Mouse (Mus musculus) frontal cortex, adult (tissue): ENCODE measurements around the gene Rfc2.

Source experiments
- ATAC-seq: cut with Nextera tagmentation; 2 replicates; pipeline ENCODE4 v1.9.2; 2017; ENCODE audit warnings: mild to moderate bottlenecking, moderate library complexity, mixed read lengths; ENCODE audit not compliant: low TSS enrichment

Rfc2 gene

GRCm38 (mm10) chr5:134581146-134581545, at the start of gene Rfc2:
Rfc2 (plus strand) TSS chr5:134581366.
- ATAC-seq = no peak

DNA sequence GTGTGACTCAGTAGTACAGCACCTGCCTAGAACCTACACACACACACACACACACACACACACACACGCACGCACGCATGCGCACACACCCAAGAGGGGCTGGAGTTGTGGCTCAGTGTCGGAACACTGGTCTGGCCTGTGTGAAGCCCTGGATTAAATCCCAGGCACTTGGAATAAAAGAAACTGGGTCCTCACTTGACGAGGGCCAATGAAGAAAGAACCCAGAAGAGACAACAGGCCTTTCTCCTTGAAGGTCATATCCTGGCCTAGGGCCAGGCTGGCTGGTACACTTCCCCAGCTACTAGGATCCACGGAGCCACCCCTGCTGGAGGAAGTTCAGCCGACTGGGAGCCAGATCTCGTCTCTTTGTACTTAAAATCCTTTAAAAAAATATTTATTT, 49.6 kb upstream of the Rfc2 start:
- peak; percentile 13; the same call in 1 of the 2 replicates for ATAC-seq

DNA sequence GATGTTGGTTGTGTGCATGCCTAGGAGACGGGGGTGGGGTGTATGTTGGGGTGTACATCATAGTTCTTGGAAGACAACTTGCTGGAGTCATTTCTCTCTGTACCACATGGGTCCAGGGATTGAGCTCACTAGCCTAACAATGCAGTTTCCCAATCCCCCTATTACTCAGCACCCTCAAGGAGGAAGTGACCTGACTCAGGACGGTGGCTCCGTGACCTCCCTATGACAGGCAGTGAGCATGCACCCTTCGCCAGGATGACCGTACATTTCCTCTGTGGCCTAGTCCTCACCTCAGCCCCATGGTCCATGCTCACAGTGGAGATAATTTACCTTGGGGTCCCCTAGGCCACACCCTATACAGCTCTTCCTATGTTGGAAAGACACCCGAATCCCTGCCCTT, 48.7 kb upstream of the Rfc2 start:
- ATAC-seq = no peak

DNA sequence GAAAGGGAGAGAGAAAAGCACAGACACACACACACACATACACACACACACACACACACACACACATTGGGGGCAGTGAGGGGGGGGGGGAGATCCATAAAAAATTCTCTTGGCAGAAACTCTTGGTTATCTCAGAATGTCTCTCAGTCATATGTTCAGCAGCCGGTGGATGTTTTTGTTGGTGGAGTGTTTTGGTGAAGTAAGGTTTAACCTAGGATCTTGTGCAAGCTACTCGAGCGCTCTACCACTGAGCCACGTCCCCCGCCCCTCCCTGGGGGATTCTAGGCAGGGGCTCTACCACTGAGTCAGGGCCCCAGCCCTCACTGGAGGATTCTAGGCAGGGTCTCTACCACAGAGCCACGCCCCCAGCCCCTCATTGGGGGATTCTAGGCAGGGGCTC, 45.1 kb upstream of the Rfc2 start:
- ATAC-seq = no peak

DNA sequence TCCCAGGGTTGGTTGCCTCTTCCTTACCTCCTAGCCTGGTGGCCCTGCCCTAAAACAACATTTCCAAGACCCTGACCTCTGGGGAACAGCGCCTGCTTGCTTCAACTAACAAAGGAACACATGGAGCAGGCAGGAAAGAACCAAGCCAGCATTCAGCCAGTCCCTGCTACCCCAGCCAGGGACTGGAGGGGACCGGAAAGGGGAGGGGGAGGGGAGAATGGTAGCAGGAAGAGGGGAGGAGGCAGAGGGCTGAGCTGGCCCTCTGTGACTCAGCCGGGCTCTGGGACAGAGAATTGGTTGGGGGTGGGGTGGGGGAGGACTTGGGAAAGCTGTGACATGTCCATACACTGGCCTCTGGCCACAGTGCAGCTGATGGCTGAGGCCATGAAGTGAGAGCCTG, 41.3 kb upstream of the Rfc2 start:
- peak; percentile 33 for ATAC-seq

GRCm38 (mm10) chr5:134540881-134541280, 40.3 kb upstream of the Rfc2 start:
- ATAC-seq = no peak

- ATAC-seq = no peak
Measured at GRCm38 (mm10) chr5:134541640-134542039, 39.5 kb upstream of the Rfc2 start.

DNA sequence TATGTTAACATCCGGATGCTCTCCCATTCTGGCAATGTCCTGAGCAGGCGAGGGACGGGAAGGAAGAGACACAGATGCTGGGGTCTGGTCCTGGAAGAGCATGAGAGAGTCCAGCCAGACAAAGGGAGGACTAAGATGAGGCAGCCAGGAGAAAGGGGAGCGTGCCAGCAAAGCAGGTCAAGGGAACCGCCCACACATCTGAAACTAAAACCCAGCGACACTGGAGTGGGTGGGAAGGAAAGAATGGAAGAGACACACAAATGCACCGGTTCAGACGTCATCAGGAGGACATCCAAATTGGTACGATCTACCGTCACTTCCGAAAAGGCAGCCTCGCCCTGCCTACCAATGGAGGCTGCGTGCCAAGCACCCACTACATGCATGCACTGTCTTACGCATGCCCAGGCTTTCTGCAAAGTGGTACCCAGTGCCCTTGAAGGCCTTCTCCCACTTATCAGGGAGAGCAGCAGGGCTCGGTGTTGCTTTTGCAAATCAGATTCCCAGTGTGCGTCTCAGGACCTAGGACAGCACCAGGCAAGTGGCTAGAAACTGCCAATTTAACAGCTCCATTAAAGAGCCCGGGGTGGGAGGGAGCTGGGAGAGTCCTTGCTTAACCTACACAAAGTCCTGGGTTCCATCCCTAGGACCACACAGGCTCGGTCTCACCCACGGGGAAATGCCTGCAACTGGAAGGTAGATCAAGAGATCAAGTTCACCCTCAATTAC, 36.5 kb upstream of the Rfc2 start:
- peak; percentile 65 for ATAC-seq

- no peak for ATAC-seq
Measured at GRCm38 (mm10) chr5:134545242-134545629, 35.9 kb upstream of the Rfc2 start.

DNA sequence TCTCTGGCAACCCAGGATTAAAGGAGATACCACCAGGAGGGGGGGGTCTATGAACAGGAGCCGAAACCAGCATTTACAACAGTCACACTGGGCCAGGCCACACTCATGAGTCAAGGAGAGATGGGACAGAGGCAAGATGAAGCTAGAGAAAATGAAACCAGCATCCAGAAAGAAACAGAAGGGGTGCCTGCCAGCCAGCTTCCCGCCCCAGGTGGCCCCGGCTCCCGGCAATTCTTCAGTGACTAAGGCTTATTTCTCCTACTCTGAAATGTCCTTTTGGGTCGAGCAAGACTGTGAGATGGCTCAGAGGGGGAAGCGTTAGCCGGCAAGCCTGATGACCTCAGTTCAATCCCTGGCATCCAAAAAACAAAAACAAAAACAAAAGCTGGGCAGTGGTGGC, 34.4 kb upstream of the Rfc2 start:
- ATAC-seq = no peak

DNA sequence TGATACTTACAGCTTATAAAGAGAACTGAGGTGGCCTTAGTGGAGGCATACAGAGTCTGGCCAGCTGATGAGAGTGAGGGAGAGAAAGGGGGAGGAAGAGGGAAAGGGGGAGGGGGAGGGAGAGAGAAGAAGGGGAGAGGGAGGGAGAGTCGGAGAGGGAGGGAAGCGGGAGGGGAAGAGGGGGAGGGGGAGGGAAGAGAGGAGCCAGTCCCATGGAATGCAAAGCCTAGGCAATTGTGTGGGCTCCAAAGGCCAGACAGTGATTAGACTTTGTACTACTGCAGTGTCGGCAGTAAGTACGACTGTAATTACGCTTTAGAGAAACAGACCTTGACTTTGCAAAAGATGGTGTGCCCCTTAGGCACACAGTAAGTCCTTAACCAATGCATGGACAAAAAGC, 32.9 kb upstream of the Rfc2 start:
- no peak for ATAC-seq

- ATAC-seq = no peak
Measured at GRCm38 (mm10) chr5:134549640-134550168, 31.5 kb upstream of the Rfc2 start.

DNA sequence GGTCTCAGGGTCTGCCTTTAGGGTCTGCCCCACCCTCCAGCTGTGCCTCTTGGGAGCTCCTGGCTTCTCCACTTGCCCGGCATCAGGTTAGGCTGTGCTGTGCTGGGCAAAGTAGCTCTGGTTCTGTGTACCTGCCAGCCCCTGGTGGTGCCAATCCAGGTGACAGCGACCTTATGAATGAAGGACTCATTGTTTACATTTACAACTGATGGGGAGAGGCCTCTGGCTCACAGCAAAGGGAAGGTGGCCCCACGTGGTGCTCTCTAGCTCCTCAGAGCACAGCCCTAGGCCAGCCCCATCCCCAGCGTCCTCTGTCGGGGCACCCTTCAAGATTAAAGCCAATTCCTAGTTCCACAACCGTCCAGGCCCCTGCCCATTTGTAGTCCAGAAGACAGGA, 30.3 kb upstream of the Rfc2 start:
- no peak for ATAC-seq

DNA sequence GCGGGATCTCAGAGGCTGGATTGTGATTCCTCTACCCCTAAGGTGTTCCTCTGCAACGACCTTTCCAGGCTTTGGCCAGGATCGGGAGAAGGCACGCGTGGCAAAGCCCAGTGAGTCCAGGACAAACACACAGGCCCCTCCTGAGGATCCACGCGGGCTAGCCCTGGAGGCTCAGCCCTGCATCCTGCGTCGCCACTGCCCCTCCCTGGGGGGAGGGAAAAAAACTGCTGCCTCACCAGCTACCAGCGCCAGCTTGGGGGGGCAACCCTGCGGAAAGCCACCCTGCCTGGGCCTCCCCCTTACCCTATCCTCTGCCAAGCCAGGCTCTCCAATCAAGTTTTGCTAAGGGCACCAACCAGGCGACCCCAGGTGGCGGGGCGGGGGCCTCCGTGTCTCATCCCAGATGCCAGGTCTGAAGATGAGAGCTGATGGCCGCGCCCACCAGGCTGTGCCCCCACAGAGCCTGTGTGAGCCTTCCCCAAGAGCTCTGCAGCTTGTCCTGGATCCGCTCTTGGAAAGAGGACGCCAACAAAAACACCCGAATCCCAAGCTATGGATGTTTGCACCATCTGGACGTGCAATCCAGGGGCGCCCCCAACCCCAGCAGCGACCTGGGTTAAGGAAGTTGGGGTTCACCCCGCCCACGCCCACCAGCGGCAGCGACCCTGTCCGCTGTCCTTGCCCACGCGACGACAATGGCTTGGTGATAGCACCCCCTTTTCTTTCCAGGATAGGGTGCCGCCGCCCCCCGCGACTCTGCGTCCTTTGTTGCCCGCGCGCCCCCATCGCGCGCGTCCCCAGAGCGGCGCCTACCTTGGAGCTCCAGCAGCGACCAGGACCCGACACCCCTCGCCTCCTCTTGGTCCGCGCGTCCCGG, 29.7 kb upstream of the Rfc2 start:
- ATAC-seq = peak; percentile 20; the same call in 1 of the 2 replicates

DNA sequence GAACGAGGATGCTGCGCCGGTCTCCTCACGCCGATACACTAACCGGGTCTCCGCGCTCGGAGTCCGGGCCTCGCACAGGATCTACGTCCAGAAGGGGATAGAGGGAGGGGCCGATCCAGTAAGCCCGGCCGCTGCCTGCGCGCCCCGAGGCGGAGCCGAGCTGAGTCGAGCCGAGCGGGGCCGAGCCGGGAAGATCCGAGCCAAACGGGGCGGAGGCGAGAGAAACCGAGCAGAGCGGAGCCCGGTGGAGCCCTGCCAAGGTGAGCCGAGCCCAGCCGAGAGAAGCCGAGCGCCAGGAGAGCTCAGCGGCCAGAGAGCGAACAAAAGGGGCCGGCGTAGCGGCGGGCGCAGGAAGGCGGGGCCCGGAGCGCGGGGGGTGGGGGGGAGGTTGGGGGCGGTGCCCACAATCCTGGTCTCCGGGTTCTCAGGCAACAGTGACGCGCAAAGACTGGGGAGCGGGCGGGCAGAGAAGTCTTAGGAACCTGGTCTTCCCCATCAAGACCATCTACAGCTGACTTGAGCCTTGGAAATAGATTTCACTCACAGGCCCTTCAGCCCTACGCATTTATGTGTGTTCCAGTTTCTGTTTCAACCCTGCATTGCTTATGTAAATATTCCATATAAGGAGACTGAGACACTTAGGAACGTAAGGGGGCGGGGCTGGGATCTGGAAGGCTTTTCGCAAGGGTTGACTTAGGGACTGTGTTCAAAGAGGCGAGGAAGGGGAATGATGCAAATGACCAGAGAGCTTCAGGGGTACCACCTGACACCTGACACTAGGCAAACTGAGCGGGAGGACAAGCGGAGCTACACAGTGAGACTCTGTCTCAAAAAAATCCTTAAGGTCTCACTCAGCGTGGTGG, 28.8 kb upstream of the Rfc2 start, which contains the start of gene Clip2:
Gene Clip2 (minus strand): TSS at position 325 of the 863 bp plus-strand sequence.
- ATAC-seq = peak; percentile 76

DNA sequence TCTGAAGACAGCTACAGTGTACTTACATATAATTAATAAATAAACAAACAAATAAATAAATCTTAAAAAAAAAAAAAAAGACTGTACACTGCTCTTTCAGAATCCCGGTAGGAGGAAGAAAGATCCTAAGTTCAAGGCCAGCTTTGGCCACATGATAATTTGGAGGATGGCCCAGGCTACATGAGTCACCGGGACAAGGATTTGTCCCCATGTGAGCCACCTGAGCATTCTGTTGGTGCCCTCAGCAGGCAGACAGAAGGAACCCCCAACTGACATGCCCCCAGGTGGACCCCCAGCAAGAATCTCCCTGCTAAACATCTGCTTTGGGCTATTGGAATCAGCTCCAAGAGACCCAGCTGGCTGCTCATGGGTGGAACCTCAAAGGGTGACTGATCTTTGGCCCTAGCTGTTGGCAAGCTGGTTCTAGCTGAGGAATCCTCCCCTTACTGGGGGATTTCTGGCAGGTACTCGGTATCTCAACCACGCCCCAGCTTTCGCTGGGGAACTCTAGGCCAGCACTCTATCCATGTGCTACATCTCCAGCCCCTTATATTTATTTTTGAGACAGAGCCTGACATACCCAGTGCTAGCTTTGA, 27.1 kb upstream of the Rfc2 start:
- ATAC-seq = no peak

DNA sequence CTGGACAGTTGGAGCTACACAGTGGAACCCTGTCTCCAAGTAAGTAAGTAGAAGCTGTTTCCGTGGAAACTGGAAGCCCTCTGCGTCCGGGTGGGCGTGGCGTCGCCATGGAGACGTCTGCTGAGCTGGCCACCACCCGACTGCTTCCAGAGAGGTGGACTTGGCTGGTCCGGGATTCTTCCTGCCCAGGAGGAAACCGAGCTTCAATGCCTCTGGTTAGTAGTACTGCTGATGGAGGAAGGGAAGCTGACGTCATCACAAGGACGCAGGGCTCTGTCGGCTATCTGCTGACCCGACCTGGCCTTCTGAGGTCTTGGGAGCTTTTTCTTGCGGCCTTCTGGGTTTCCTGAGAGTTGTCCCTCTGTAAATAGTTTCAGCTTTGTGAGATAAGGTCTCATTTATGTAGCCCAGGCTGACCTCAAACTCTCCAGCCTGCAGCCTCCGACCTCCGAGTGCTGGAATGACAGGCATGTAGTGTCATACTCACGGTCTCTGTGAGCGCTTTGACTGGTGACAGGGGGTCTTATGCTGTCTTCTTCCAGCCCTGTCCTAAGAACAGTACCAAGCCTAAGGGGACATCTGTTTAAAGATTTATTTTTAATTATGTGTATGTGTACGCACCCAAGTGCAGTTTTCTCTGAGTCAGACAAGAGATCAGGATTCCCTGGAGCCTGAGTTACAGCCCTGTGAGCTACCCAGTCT, 25.6 kb upstream of the Rfc2 start:
- peak; percentile 41 for ATAC-seq

DNA sequence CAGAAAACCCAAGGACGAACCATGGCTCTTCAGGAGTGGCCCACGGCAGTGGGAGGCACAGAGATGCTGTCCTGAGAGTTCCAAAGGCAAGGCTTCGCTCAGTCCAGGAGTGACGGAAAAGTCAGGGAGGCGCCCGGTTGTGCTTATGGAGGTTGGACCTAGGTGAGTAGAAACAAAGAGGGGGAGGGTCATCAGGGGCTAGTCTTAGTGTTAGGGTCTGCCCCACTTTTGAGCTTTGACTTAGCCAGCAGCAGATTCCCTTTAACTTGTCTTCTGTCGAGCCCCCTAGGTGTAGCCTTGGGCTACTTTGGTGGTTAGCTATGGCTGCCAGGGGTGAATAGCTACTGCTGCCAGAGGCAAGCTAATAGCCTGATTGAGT, 21.1 kb upstream of the Rfc2 start, which contains the start of gene Syna:
Gene Syna (minus strand): TSS at position 101 of the 379 bp plus-strand sequence.
- no peak for ATAC-seq

DNA sequence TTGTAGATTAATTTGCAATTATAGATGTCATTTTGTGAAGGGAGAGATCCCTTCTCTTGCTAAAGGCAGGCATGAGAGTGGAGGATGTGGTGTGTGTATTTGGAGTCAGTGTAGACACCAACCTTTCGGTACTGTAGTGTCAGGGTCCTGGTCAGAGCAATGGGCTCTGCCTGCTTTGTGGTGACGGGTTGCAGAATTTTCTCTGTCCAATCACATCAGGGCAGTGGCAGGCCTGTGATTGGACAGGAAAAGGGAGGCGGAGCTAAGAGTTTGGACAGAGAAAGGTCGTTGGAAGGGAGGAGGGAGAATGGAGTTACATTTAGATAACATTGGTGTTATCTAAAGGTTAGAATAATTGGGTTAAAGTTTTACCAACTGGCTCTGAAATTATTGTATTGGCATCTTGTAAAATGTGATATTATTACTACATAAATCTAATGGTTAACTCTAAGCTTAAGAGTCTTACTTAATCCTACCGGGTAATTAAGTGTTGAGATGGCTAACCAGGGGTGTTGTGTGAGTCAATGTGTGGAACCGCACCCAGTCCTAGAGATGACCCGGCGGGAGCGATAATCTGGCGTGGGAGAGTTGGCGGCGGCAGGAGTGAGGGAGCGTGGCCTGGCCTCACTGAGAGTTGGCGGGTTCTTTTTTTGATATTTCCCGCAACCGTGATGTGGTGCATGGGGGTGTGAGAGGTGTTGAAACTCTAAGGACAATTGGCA, 20.6 kb upstream of the Rfc2 start:
- ATAC-seq = no peak

- ATAC-seq = no peak
Measured at GRCm38 (mm10) chr5:134564272-134564671, 16.9 kb upstream of the Rfc2 start.
